Mouse (Mus musculus): ENCODE data around the gene Stx5a.
"Not testable (repeated sequence)": the region's sequence is repeated elsewhere in the genome, so short reads cannot be mapped to it uniquely, and the experiment has no call there.

Stx5a gene

DNA sequence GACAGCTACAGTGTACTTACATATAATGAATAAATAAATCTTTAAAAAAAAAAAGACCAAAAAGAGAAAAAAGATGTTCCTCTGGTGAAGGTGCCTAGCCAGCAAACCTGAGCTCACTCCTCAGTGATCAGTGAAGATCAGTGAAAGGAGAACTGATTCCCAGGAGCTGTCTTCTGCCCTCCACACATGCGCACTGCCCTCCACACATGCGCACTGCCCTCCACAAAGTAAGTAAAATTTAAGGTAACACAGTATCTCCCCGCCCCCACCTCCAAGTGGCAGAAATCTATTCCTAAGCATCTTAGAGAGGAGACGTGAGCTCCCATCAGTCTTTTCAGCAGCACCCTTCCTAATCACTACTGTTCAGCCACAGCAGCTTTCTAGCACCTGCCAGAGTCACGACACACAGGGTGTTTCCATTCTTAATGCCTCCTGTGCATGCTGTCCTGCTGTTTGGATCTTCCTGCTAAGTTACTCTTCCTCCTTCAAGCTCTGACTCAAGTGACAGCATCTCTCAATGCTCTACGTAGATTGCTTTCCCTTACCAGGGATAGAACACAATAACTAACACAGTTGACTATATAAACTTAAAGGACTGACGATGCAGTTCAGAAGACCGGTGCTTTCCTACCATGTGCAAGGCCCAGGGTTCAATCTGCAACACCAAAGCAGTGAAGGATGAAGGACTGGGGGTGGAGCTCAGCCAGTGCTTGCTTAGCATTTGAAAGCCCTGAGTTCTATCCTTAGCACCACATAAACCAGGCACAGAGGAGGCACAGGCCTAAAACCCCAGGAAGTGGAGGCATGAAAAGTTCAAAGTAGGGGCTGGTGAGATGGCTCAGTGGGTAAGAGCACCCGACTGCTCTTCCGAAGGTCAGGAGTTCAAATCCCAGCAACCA, 25.1 kb upstream of the Stx5a start:
- no peak for DNase-seq (ENCODE audit: low read depth, low spot score)

DNA sequence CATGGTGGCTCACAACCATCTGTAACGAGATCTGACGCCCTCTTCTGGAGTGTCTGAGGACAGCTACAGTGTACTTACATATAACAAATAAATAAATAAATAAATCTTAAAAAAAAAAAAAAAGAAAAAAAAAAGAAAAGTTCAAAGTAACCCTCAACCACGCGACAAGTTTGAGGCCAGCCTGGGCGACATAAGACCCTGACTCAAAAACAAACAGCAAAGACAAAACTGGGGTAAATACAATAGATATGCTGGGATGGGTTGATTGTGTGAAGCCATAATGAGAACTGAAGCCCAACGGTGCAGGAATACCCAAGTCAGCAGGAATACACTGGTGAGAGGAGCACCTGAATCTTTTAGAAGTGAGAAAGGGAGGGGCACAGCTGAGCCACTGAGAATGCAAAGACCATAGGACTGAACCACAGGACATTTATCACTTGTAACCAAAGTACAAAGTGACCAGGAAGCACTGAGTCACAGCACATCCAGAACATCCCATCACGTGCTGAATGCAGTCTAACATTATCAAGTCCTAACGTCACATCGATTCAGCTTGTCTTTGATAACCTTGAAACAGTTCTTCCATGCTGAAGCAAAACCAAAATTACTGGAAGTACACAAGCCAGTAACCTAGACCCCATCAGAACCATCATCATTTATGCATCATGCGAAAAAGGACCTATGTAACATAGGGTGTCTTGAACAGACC, 24.3 kb upstream of the Stx5a start:
- DNase-seq (ENCODE audit: low read depth, low spot score): no peak

DNA sequence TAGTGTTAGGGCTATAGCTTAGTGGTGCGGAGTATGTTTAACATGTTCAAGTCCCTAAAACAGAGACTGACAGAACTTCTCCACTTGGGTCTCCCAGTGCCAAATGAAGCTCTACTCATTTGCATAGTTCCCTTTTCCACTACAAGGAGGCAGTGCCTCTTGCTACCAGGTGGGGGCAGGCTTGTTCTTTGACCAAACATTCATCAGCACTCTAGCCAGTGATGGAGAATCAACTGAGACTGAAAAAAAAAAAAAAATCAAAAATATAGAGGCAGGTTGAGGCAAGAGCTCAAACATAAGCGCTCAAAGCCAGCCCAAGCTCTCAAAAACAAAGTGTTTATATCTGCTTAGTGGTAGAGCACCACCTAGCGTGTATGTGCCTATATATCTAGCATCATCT, 22.9 kb upstream of the Stx5a start:
- peak; percentile 73 for DNase-seq (ENCODE audit: low read depth, low spot score)

DNA sequence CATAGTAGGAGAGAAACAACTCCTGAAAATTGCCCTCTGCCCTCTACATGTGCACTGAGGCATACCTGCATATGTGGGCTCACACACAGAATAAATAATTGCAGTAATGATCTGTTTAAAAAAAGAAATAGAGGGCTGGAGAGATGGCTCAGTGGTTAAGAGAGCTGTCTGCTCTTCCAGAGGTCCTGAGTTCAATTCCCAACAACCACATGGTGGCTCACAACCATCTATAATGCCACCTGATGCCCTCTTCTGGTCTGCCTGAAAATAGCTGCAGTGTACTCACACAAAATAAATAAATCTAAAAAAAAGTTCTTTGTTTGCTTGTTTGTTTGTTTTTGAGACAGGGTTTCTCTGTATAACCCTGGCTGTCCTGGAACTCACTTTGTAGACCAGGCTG, 22.2 kb upstream of the Stx5a start:
- DNase-seq (ENCODE audit: low read depth, low spot score): not testable (repeated sequence)

DNA sequence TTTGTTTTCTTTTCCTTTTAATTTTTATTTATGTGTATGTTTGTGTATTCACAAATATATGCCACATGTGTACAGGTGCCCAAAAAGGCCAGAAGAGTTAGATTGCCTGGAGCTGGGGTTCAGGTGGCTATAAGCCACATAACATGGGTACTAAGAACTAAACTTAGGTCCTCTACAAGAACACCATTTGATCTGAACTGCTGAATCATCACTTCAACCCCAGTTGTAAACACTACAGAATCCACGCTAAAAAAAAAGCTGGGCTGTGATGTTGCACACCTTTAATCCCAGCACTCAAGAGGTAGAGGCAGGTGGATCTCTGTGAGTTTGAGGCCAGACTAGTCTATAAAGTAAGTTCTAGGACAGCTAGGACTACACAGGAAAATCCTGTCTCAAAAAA, 19.8 kb upstream of the Stx5a start:
- no peak for DNase-seq (ENCODE audit: low read depth, low spot score)

DNA sequence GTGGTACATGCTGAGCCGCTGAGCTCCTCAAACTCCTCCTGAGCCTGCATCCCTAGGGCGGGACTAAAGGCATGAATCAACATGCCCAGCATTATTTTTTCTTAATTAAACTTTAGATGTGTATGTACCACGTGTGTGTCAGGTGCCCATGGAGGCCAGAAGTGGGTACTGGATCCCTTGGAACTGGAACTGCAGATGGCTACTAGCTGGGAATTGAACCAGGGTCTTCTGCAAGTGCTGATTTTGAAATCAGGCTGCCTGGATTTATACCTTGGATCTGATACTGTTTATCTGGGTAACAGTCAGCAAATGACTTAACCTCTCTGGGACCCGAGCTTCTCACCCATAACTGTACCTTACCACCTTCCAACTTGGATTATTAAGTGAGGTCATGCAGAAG, 19.2 kb upstream of the Stx5a start:
- no peak for DNase-seq (ENCODE audit: low read depth, low spot score)

DNA sequence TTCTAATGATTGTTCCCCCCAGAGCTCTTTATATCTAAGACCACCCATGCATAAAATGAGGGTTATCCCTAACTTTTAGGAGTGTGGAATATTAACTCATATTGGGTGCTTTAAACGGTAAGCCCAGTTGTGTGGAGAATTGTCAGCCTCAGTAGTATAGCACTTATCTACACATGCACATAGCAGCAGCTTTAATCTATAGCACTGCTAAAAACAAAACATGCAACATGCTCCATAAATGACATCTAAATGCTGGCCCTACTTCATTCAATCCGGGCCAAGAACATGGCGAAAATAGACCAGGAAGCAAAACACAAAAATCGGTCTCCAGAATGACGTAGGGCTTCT, 18.7 kb upstream of the Stx5a start:
- DNase-seq (ENCODE audit: low read depth, low spot score): no peak

DNA sequence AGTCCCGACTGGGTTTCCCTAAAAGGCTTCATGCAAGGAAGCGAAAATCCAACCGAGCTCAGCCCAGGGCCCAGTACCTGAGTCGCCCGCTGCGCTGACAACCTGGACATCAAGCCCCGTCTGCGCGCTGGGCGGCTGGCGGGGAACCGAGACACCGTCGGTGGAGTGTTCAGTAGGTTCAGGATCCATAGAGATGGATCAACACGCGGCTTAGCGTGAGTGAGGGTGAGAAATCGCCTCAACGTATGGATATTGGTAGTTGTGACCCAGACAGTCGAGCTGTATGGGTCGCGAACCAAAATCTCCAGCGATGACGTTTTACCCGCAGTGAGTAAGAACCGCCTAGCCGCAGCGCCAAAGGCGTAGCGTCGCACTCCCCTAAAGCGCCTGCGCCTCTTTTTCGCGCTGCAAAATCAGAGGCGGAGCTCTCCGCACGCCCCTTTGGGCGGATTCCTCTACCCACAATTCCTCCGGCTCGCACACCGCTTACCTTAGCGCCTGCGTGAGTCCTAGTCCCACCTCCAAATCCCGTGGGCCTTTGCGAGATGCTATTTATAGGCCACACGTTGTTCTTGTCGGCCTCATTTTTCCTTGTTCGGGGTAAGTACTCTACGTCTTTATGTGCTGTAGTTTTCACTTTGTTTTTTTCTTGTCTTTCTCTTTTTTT, 18.2 kb upstream of the Stx5a start, which contains the start of gene Slc3a2:
Gene Slc3a2 (minus strand): TSS at position 463 of the 667 bp plus-strand sequence.
- peak; percentile 99 for DNase-seq (ENCODE audit: low read depth, low spot score)

DNA sequence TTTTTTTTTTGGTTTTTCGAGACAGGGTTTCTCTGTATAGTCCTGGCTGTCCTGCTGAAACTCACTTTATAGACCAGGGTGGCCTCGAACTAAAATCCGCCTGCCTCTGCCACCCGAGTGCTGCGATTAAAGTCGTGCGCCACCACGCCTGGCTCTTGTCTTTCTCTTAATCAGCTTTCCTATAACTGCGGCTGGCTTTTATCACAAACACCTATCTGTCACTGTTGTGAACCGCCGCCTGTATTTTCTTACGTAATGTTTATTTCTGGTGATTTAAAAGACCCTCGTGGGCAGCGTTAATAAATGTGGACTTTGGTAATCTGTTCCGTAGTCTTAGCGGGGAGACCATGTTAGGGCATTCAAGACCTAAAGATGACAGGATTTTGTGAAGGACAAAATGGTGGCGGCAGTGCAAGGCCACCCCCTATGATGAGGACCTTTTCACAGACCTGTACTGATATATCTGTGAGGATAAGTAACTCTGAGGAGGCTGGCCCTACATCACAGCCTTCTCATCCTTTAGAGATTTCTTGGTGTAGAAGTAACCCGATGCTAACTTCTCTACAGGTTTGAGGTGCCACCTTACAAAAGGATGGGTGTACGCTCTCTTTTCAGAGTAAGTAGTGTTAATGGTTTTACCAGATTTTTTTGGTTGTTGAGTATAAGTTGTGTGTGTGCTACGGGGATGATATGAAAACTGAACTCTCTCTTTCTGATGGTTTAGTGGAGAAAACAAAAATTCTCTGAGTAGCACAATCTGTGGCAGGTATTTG, 17.5 kb upstream of the Stx5a start:
- DNase-seq (ENCODE audit: low read depth, low spot score): no peak

DNA sequence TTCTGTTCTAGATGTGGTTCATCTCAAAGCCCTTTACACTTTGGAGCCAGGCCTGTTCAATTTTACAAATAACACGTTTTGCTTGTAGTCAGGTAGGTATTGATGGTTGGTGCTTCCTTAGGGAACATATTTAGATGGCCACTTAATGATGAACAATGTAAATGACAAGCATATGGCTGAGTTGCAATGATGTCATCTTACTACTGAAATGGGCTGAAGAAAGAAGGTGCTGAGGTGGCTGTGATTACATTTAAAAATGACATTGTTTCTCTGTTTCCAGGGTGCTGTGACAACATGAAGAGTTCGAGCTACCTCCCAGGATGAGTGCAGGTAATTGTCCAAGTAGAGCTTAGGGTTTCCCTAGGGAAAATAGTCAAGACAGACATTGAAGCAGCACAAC, 16.8 kb upstream of the Stx5a start:
- no peak for DNase-seq (ENCODE audit: low read depth, low spot score)

DNA sequence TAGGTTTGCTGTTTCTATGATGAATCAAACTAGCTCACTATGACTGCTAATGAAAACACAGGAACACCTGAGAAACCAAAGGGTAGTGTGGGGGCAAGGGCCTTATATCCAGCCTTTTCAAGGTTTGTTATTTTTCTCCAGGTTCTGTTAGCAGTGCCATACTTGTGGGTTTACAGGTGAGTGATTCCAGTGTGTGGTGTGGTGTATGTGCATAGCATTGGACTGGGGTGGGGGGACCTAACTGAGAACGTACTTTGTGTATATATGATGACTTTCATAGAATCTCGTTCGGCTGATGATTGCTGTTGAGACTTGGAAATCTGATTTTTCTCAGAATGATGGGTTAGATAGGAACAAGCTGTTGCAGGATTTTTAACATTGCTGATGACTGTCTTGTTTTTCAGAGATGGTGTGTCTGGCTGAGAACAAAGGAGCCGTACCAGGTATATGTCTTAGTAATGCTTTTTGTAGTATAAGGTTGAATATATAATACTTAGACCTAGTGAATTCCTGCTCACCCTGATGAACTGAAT, 16.1 kb upstream of the Stx5a start:
- DNase-seq (ENCODE audit: low read depth, low spot score): no peak

DNA sequence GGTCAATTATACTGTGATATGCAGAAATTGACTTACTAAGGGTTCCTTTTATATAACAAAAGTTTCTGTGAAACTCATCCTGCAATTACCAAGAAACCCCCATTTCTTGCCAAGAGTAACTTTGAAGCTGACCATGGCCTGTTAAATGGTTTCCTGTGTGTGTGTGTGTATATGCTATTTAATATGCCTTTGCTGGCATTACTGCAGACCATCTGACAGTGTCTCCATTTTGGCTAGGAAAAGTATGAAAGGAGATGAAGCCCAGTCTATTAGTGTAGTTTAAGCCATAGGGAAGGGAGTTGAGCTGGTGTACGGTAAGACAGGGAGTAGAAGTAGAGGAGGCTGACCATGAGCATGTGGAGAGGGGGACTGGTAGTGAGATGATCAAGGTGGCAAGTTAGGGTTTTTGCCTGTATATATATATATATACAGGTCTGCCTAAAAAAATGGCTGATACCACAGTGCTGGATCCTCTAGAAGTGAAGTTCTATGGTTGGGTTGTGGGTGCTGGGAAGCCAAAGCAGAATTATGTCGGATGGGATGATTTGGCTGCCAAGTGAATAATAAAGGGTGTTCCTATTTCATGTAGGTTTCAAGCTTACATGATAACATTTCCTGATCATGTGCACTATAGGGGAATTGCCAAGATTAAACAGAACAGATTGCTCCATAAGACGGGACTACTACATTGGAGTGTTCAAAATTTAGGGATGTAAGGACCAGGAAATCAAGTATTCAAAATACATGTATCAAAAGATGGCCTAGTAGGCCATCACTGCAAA, 14.4 kb upstream of the Stx5a start:
- no peak for DNase-seq (ENCODE audit: low read depth, low spot score)

DNA sequence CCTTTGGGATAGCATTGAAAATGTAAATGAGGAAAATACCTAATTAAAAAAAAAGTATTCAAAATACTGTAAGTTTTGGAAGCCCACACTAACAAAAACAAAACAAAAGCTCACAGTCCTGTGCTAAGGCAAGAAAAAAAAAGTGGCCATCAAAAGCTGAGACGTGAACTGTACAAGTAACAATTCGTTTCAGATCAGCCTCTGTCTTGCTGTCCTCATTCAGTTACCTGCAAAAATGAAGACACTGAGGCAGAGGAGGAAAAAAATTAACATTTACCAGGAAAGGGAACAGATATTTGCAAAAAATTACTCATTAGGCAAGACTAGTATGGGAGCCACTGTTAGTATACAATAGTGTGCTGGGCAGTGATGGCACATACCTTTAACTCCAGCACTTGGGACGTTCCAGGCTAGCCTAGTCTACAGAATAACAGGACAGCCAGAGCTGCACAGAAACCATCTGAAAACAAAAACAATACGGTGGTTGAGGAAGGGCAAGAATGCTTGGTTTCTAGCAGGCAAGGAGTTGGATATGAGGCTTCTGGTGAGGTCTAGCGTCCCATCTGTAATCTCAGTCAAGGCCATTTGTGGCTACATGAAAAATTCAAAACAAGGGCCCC, 13.6 kb upstream of the Stx5a start:
- no peak for DNase-seq (ENCODE audit: low read depth, low spot score)

DNA sequence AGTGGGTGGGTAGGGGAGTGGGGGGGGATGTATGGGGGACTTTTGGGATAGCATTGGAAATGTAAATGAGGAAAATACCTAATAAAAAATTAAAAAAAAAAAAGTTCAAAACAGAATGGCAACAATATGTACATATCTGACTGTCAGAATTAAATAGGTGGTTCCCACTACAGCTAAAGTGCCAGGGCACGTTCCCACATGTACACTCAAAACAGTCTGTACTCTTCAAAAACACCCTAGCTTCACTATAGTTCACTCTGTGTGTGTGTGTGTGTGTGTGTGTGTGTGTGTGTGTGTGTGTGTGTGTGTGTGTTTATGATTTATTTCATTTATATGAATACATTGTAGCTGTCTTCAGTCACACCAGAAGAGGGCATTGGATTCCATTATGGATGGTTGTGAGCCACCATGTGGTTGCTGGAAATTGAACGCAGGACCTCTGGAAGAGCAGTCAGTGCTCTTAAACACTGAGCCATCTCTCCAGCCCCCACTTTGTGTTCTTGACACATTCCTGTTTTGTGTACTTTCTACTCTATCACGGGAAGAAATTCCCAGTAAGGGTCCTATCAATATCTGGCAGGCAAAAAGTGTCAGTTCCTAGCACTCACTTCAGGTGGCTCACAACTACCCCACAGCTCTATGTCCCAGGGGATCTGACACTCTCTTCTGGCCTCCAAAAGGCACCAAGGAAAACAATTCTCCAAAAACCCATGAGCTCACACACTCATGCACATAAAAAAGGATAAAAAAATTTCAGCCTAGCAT, 12.7 kb upstream of the Stx5a start:
- not testable (repeated sequence) for DNase-seq (ENCODE audit: low read depth, low spot score)

DNA sequence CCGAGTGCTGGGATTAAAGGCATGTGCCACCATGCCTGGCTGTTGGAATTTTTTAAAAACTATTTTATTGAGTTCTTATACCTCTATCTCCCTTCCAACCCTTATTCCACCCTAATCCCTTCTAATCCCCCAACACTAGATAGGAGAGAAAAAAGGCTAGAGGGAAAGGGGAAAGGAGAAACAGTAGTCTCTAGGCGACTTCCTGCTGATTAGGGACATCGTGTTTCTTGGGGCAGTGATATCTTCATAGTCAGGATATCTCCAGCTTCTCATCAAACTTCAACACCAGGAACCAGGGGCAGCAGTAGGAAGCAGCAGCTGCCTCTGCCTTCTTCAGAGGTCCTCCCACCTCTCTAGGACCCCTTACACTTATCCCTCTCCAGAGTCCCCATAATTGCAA, 6.9 kb upstream of the Stx5a start:
- no peak for DNase-seq (ENCODE audit: low read depth, low spot score)

DNA sequence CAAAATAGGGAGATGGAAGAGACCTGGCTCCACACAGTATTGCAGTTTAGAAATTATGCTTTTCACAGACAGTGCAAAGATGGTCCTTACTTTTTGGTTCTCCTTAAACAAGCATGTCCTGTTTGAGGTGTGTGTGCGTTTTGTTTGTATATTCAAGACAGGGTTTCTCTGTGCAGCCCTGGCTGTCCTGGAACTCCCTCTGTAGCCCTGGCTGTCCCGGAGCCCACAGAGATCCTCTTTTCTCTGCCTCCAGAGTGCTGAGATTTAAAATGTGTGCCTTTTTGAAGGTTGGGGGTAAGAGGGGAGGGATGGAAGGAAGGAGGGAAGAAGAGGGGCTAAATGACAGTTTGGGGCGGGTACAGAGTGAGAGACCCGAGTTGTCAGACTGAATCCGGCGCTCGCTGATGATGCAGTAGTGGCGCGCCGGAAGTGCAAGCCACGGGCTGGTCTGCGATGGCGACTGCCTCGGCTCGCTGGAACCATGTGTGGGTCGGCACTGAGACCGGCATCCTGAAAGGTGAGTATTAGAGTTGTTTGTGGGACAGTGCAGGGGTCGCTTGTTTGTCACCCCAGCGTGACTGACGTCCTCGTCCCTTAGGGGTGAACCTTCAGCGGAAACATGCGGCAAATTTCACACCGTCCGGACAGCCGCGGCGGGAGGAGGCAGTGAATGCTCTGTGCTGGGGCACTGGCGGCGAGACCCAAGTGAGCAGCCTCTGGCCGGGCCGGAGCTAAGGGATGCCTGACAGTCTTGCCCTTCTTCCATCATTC, 5.6 kb upstream of the Stx5a start, which contains the start of gene Wdr74:
Gene Wdr74 (plus strand): TSS at position 439 of the 771 bp plus-strand sequence.
- peak; percentile 92 for DNase-seq (ENCODE audit: low read depth, low spot score)

DNA sequence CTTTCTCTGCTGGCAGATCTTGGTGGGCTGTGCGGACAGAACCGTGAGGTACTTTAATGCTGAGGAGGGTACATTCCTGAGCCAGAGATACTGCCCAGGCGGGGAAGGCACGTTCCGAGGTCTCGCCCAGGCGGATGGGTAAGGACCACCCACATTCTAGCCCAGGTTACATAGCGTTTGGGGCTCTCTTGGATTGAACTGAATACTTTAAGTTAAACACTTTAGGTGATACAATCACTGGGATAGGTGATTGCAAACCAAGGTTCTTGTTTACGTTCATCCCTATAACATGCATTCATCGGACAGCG, 5.1 kb upstream of the Stx5a start:
- no peak for DNase-seq (ENCODE audit: low read depth, low spot score)

DNA sequence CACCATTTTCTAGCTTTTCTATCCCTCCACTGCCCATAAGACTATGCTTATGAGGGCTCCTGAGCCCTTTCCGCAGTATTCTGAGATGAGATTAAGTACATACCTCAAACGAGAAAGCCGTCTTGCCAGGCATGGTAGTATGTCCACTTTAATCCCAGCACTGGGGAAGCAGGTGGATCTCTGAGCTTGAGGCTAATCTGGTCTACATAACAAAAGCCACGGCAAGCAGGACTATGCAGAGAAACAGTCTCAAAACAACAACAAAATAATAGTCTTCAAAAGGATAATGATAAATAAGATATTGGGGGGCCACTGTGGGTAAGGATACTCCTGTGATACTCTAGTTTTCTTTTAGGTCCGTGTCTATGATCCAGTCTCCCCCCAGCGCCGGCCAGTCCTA, 2.3 kb upstream of the Stx5a start:
- DNase-seq (ENCODE audit: low read depth, low spot score): no peak

DNA sequence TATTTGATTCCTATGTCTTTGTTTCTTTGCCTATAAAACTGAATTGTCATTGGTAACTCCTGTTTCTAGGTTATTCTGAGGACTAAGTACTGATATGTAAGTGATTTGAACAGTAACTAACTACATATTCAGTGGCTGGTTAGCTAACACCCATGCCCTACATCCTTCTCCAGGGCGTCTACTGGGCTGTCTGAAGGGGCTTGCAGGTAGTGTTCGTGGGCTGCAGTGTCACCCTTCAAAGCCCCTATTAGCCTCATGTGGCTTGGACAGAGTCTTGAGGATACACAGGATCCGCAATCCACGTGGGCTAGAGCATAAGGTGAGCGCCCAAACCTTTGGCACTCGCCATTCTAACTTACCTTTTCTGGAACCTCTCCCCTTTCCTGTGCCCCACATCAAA, 1.6 kb upstream of the Stx5a start:
- no peak for DNase-seq (ENCODE audit: low read depth, low spot score)

All from forelimb bud, embryonic 11.5 days (tissue).